Mouse (Mus musculus): ENCODE measurements around the gene Magi3. TPM values are rescaled to one million over a fixed set of nuclear protein-coding genes. Genes with fewer than 3 reads are reported as not detected.

Gene Magi3
- polyA plus RNA-seq, 1 experiment from 2014 or later: 5.7 TPM

GRCm38 (mm10) chr3:104243972-104244371 lies 23.8 kb upstream of the Magi3 start:
- Histone ChIP-seq H3K9me3 (ENCODE audit: control insufficient read depth, low read length) (no peaks in the 10 kb centered on the region), H3K27me3 (replicated peaks; ENCODE audit: control insufficient read depth, insufficient read depth, low read length) (no peaks in the 10 kb centered on the region), H3K27ac (replicated peaks; ENCODE audit: low read depth, low read length) (no peak overlapping the region), H3K4me1 (ENCODE audit: control insufficient read depth, insufficient read depth, low read length) (no peaks in the 10 kb centered on the region), H3K36me3 (ENCODE audit: control insufficient read depth, insufficient read depth, low read length) (no peaks in the 10 kb centered on the region), H3K4me2 (ENCODE audit: low read depth, low read length) (no peak overlapping the region), H3K4me3 (ENCODE audit: low read depth, low read length) (no peak overlapping the region), H3K9ac (ENCODE audit: low read depth, low read length) (no peak overlapping the region)
- no peak for DNase-seq (ENCODE audit: low spot score)
- 86% methylated on average over 6 of the region's 6 CpGs for WGBS
- no peak for ATAC-seq (ENCODE audit: low read depth)

DNA sequence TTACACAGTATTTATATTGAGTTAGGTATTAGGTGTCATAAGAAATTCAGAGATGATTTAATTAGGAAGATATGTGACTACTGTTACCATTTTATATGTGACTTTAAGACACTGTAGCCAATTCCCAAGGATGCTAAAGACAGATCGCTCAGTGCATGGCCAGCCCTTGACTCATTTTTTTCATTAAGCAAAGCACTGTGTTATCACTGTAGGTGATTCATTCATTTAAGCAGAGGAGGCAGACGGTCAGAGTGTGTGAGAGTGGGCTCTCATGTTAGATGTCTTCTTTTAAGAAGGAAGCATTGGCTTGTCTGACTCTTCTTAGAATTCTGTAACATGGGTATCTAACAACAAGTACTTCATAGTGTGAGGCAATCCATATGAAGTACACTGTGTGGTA lies 19.6 kb upstream of the Magi3 start:
- H3K27ac ChIP-seq (replicated peaks; ENCODE audit: low read depth, low read length): no peak overlapping the region
- ATAC-seq (ENCODE audit: low read depth) (no peak), DNase-seq (ENCODE audit: low spot score) (no peak)
- H3K4me1 ChIP-seq (ENCODE audit: control insufficient read depth, insufficient read depth, low read length): no peaks in the 10 kb centered on the region
- no peaks in the 10 kb centered on the region for H3K27me3 ChIP-seq (replicated peaks; ENCODE audit: control insufficient read depth, insufficient read depth, low read length)
- H3K36me3 ChIP-seq (ENCODE audit: control insufficient read depth, insufficient read depth, low read length): no peaks in the 10 kb centered on the region
- H3K4me3 ChIP-seq (ENCODE audit: low read depth, low read length): no peak overlapping the region
- WGBS: 89% methylated on average over 2 of the region's 2 CpGs
- H3K9me3 ChIP-seq (ENCODE audit: control insufficient read depth, low read length): no peaks in the 10 kb centered on the region
- H3K9ac ChIP-seq (ENCODE audit: low read depth, low read length): no peak overlapping the region
- no peak overlapping the region for H3K4me2 ChIP-seq (ENCODE audit: low read depth, low read length)

- H3K36me3 ChIP-seq (ENCODE audit: control insufficient read depth, insufficient read depth, low read length): no peaks in the 10 kb centered on the region
- no peaks in the 10 kb centered on the region for H3K27me3 ChIP-seq (replicated peaks; ENCODE audit: control insufficient read depth, insufficient read depth, low read length)
- H3K9me3 ChIP-seq (ENCODE audit: control insufficient read depth, low read length): no peaks in the 10 kb centered on the region
- H3K4me3 ChIP-seq (ENCODE audit: low read depth, low read length): no peak overlapping the region
- H3K9ac ChIP-seq (ENCODE audit: low read depth, low read length): no peak overlapping the region
- WGBS: 73% methylated on average over 2 of the region's 2 CpGs
- H3K27ac ChIP-seq (replicated peaks; ENCODE audit: low read depth, low read length): no peak overlapping the region
- no peak for ATAC-seq (ENCODE audit: low read depth)
- H3K4me1 ChIP-seq (ENCODE audit: control insufficient read depth, insufficient read depth, low read length): no peaks in the 10 kb centered on the region
- no peak overlapping the region for H3K4me2 ChIP-seq (ENCODE audit: low read depth, low read length)
- DNase-seq (ENCODE audit: low spot score): no peak
These were observed 19.2 kb upstream of the Magi3 start for GRCm38 (mm10) chr3:104239376-104239775.

- no peaks in the 10 kb centered on the region for H3K36me3 ChIP-seq (ENCODE audit: control insufficient read depth, insufficient read depth, low read length)
- H3K4me3 ChIP-seq (ENCODE audit: low read depth, low read length): no peak overlapping the region
- H3K9ac ChIP-seq (ENCODE audit: low read depth, low read length): no peak overlapping the region
- 51% methylated on average over 10 of the region's 10 CpGs for WGBS
- H3K9me3 ChIP-seq (ENCODE audit: control insufficient read depth, low read length): no peaks in the 10 kb centered on the region
- H3K27me3 ChIP-seq (replicated peaks; ENCODE audit: control insufficient read depth, insufficient read depth, low read length): no peaks in the 10 kb centered on the region
- no peak for DNase-seq (ENCODE audit: low spot score)
- no peaks in the 10 kb centered on the region for H3K4me1 ChIP-seq (ENCODE audit: control insufficient read depth, insufficient read depth, low read length)
- no peak overlapping the region for H3K4me2 ChIP-seq (ENCODE audit: low read depth, low read length)
- no peak overlapping the region for H3K27ac ChIP-seq (replicated peaks; ENCODE audit: low read depth, low read length)
- no peak for ATAC-seq (ENCODE audit: low read depth)
These were observed 17.8 kb upstream of the Magi3 start for GRCm38 (mm10) chr3:104237846-104238440.

GRCm38 (mm10) chr3:104236029-104236428 lies 15.9 kb upstream of the Magi3 start:
- H3K4me3 ChIP-seq (ENCODE audit: low read depth, low read length): no peak overlapping the region
- H3K27ac ChIP-seq (replicated peaks; ENCODE audit: low read depth, low read length): no peak overlapping the region
- H3K4me1 ChIP-seq (ENCODE audit: control insufficient read depth, insufficient read depth, low read length): no peaks in the 10 kb centered on the region
- no peak overlapping the region for H3K9ac ChIP-seq (ENCODE audit: low read depth, low read length)
- ATAC-seq (ENCODE audit: low read depth) (no peak), DNase-seq (ENCODE audit: low spot score) (no peak)
- 94% methylated on average over 2 of the region's 2 CpGs for WGBS
- no peak overlapping the region for H3K4me2 ChIP-seq (ENCODE audit: low read depth, low read length)
- no peaks in the 10 kb centered on the region for H3K36me3 ChIP-seq (ENCODE audit: control insufficient read depth, insufficient read depth, low read length)
- no peaks in the 10 kb centered on the region for H3K27me3 ChIP-seq (replicated peaks; ENCODE audit: control insufficient read depth, insufficient read depth, low read length)
- no peaks in the 10 kb centered on the region for H3K9me3 ChIP-seq (ENCODE audit: control insufficient read depth, low read length)

GRCm38 (mm10) chr3:104235099-104235498 lies 14.9 kb upstream of the Magi3 start:
- ATAC-seq (ENCODE audit: low read depth) (no peak), DNase-seq (ENCODE audit: low spot score) (no peak)
- Histone ChIP-seq H3K36me3 (ENCODE audit: control insufficient read depth, insufficient read depth, low read length) (no peaks in the 10 kb centered on the region), H3K4me1 (ENCODE audit: control insufficient read depth, insufficient read depth, low read length) (no peaks in the 10 kb centered on the region), H3K4me3 (ENCODE audit: low read depth, low read length) (no peak overlapping the region), H3K4me2 (ENCODE audit: low read depth, low read length) (no peak overlapping the region), H3K9me3 (ENCODE audit: control insufficient read depth, low read length) (no peaks in the 10 kb centered on the region), H3K27ac (replicated peaks; ENCODE audit: low read depth, low read length) (no peak overlapping the region), H3K9ac (ENCODE audit: low read depth, low read length) (no peak overlapping the region), H3K27me3 (replicated peaks; ENCODE audit: control insufficient read depth, insufficient read depth, low read length) (no peaks in the 10 kb centered on the region)
- 94% methylated on average over 5 of the region's 5 CpGs for WGBS

- 49% methylated on average over 7 of the region's 7 CpGs for WGBS
- Histone ChIP-seq H3K27me3 (replicated peaks; ENCODE audit: control insufficient read depth, insufficient read depth, low read length) (no peaks in the 10 kb centered on the region), H3K4me1 (ENCODE audit: control insufficient read depth, insufficient read depth, low read length) (no peaks in the 10 kb centered on the region), H3K4me2 (ENCODE audit: low read depth, low read length) (no peak overlapping the region), H3K36me3 (ENCODE audit: control insufficient read depth, insufficient read depth, low read length) (no peaks in the 10 kb centered on the region), H3K9ac (ENCODE audit: low read depth, low read length) (no peak overlapping the region), H3K4me3 (ENCODE audit: low read depth, low read length) (no peak overlapping the region), H3K9me3 (ENCODE audit: control insufficient read depth, low read length) (no peaks in the 10 kb centered on the region), H3K27ac (replicated peaks; ENCODE audit: low read depth, low read length) (no peak overlapping the region)
- 0 out of 2 replicates have a peak, but pooled peaks have one; percentile 57 for ATAC-seq (ENCODE audit: low read depth)
- DNase-seq (ENCODE audit: low spot score): peak; percentile 50
These were observed 13.5 kb upstream of the Magi3 start for GRCm38 (mm10) chr3:104233366-104234312.

DNA sequence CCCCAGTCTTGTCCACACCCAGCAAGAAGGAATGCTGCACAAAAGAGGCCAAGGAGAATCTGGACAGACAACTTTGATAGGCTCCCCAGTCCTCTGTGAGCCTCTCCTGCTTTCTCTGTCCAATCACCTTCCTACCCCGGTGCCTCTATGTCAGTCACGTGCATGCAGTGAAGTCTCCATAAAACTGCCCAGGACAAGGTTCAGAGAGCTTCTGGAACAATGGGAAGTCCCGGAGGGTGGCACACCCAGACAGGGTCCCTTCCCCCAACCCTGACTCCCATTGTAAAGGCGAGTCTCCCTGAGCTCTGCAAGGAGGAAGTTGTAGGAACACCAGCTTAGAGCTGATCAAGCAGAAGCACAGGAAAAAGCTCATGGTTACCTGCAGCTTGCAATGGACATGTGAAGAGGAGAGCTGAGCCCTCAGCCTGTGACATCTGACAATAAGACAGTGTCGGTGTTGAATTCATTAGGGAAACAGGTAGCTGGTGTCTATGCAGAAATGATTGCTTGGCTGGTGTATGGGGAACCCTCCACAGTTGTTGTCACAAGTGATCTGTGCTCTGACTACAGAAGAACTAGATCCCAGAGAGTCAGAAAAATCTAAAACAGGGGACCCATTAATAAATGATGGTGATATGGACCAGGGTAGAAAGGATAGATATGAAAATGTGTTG lies 7.4 kb upstream of the Magi3 start:
- DNase-seq (ENCODE audit: low spot score) (no peak), ATAC-seq (ENCODE audit: low read depth) (no peak)
- Histone ChIP-seq H3K9ac (ENCODE audit: low read depth, low read length) (no peak overlapping the region), H3K27me3 (replicated peaks; ENCODE audit: control insufficient read depth, insufficient read depth, low read length) (no peaks in the 10 kb centered on the region), H3K9me3 (ENCODE audit: control insufficient read depth, low read length) (no peaks in the 10 kb centered on the region), H3K4me1 (ENCODE audit: control insufficient read depth, insufficient read depth, low read length) (peaks cover 9% of the 10 kb centered on the region; the same call in 1 of the 2 replicates), H3K27ac (replicated peaks; ENCODE audit: low read depth, low read length) (no peak overlapping the region), H3K36me3 (ENCODE audit: control insufficient read depth, insufficient read depth, low read length) (no peaks in the 10 kb centered on the region), H3K4me3 (ENCODE audit: low read depth, low read length) (no peak overlapping the region), H3K4me2 (ENCODE audit: low read depth, low read length) (no peak overlapping the region)
- 31% methylated on average over 5 of the region's 5 CpGs for WGBS

All from embryonic facial prominence, embryonic 14.5 days (tissue).